ENCODE assay signal across 8 mouse cellular contexts in genomic region chr4:119539031-119539824, GRCm38 (mm10). TPM values are rescaled to one million over a fixed set of nuclear protein-coding genes. Genes with fewer than 3 reads are reported as not detected.
A peak's percentile ranks its signal among the peaks of the same experiment; 100 is the strongest.
DNase-seq lines count a peak whose midpoint lies in the region; ATAC-seq and TF ChIP-seq lines count a peak whose summit lies in the region.

Frg2f1 (minus strand) TSS chr4:119539529.

- ATAC-seq in G1E (ENCODE audit: extremely low read depth, insufficient number of reproducible peaks, low FRiP score, poor library complexity, severe bottlenecking), result peak; percentile 45; the same call in 1 of the 2 replicates
- ATAC-seq in forebrain, embryonic 16.5 days, result peak; percentile 95
- peak; percentile 92 for ATAC-seq in lung, embryonic 14.5 days (ENCODE audit: insufficient read depth)

- no peak for TF ChIP-seq CTCF in G1E (IDR thresholded peaks at IDR 0.05; ENCODE audit: low read depth, low read length)
- TF ChIP-seq CTCF in layer of hippocampus, adult 2 months (conservative IDR thresholded peaks at IDR 0.05), result no peak
- no peak for TF ChIP-seq CTCF in lung, embryonic 14.5 days (IDR thresholded peaks at IDR 0.05; ENCODE audit: low read depth)
- no peak for TF ChIP-seq CTCF in olfactory bulb, adult 2 months (IDR thresholded peaks at IDR 0.05; ENCODE audit: insufficient read depth, low read depth, low read length)
- no peak for TF ChIP-seq CTCF in thymus, adult 2 months (IDR thresholded peaks at IDR 0.05; ENCODE audit: borderline replicate concordance, control insufficient read depth, extremely low read depth, insufficient read depth, low read length, poor library complexity)

- H3K4me2 ChIP-seq in forebrain, embryonic 16.5 days (ENCODE audit: low read length), result peak within 1 kb of the TSS; percentile 58
- H3K4me2 ChIP-seq in lung, embryonic 14.5 days, result peak within 1 kb of the TSS; percentile 84

- peak within 1 kb of the TSS; percentile 96 for H3K27ac ChIP-seq in forebrain, embryonic 16.5 days (ENCODE audit: low read length)
- peak within 1 kb of the TSS; percentile 99 for H3K27ac ChIP-seq in layer of hippocampus, adult 2 months
- H3K27ac ChIP-seq in lung, embryonic 14.5 days (ENCODE audit: low read depth), result peak within 1 kb of the TSS; percentile 98
- H3K27ac ChIP-seq in olfactory bulb, adult 2 months (ENCODE audit: insufficient read depth, low read depth, low read length), result peak within 1 kb of the TSS; percentile 98
- peak within 1 kb of the TSS; percentile 15; the same call in 1 of the 2 replicates for H3K27ac ChIP-seq in thymus, adult 2 months (ENCODE audit: control insufficient read depth, insufficient read depth, low read length)

- H3K9ac ChIP-seq in forebrain, embryonic 16.5 days (replicated peaks; ENCODE audit: low read depth, low read length), result peak within 1 kb of the TSS; percentile 78
- H3K9ac ChIP-seq in lung, embryonic 14.5 days, result peak within 1 kb of the TSS; percentile 96

- peaks cover 17% of the 10 kb centered on the region for H3K4me1 ChIP-seq in G1E (ENCODE audit: insufficient read depth, low read depth, low read length)
- H3K4me1 ChIP-seq in forebrain, embryonic 16.5 days (replicated peaks; ENCODE audit: control insufficient read depth, insufficient read depth, low read length), result peaks cover 15% of the 10 kb centered on the region
- no peaks in the 10 kb centered on the region; the same call in 1 of the 2 replicates for H3K4me1 ChIP-seq in lung, embryonic 14.5 days (ENCODE audit: insufficient read depth)
- H3K4me1 ChIP-seq in olfactory bulb, adult 2 months (ENCODE audit: control insufficient read depth, insufficient read depth, low read length), result no peaks in the 10 kb centered on the region
- H3K4me1 ChIP-seq in thymus, adult 2 months (replicated peaks; ENCODE audit: control insufficient read depth, insufficient read depth, low read length), result peaks cover 9% of the 10 kb centered on the region

- H3K4me3 ChIP-seq in G1E (ENCODE audit: low read depth, low read length), result peak within 1 kb of the TSS; percentile 98
- H3K4me3 ChIP-seq in forebrain, embryonic 16.5 days (replicated peaks; ENCODE audit: low read length), result peak within 1 kb of the TSS; percentile 70
- H3K4me3 ChIP-seq in layer of hippocampus, adult 2 months, result peak within 1 kb of the TSS; percentile 88
- H3K4me3 ChIP-seq in lung, embryonic 14.5 days (ENCODE audit: low read depth, low read length), result peak within 1 kb of the TSS; percentile 94
- peak within 1 kb of the TSS; percentile 100 for H3K4me3 ChIP-seq in olfactory bulb, adult 2 months (ENCODE audit: insufficient read depth, low read depth, low read length)
- peak within 1 kb of the TSS; percentile 86 for H3K4me3 ChIP-seq in thymus, adult 2 months (ENCODE audit: control insufficient read depth, insufficient read depth, low read length)

- 0 out of 2 replicates have a peak, but pooled peaks have one; percentile 31 for TF ChIP-seq POLR2A in olfactory bulb, adult 2 months (IDR thresholded peaks at IDR 0.05; ENCODE audit: insufficient read depth, low read depth, low read length)
- TF ChIP-seq POLR2A in thymus, adult 2 months (IDR thresholded peaks at IDR 0.05; ENCODE audit: control insufficient read depth, extremely low read depth, insufficient read depth, low read length, poor library complexity), result peak; percentile 65; the same call in 1 of the 2 replicates

- H3K27me3 ChIP-seq in G1E (ENCODE audit: insufficient read depth, low read length), result no peaks in the 10 kb centered on the region
- H3K27me3 ChIP-seq in forebrain, embryonic 16.5 days (replicated peaks; ENCODE audit: control insufficient read depth, insufficient read depth, low read length), result no peaks in the 10 kb centered on the region
- H3K27me3 ChIP-seq in lung, embryonic 14.5 days (ENCODE audit: insufficient read depth, low read length), result no peaks in the 10 kb centered on the region
- no peaks in the 10 kb centered on the region for H3K27me3 ChIP-seq in thymus, adult 2 months (ENCODE audit: control insufficient read depth, insufficient read depth, low read length)

- peaks cover 2% of the 10 kb centered on the region for H3K36me3 ChIP-seq in G1E (replicated peaks)
- H3K36me3 ChIP-seq in forebrain, embryonic 16.5 days (ENCODE audit: control insufficient read depth, insufficient read depth), result no peaks in the 10 kb centered on the region
- H3K36me3 ChIP-seq in lung, embryonic 14.5 days (ENCODE audit: insufficient read depth), result no peaks in the 10 kb centered on the region
- no peaks in the 10 kb centered on the region for H3K36me3 ChIP-seq in thymus, adult 2 months (ENCODE audit: control insufficient read depth, insufficient read depth, low read length)

- intact Hi-C loops in heart, postnatal 36 days (cut with DNase I), result loop anchor here (5.0 to 10.0 kb wide), 6 partner anchors 83 to 917 kb away; partner anchors contain the start of genes AU022252, Cfap57, Ebna1bp2 and P3h1

- under 1% methylated on average over 75 of the region's 85 CpGs for WGBS in forebrain, embryonic 16.5 days
- under 1% methylated on average over 74 of the region's 85 CpGs for WGBS in lung, embryonic 14.5 days
- WGBS in olfactory bulb, adult 2 months, result under 1% methylated on average over 85 of the region's 85 CpGs
- WGBS in thymus, adult 2 months, result under 1% methylated on average over 85 of the region's 85 CpGs

- no peaks in the 10 kb centered on the region for H3K9me3 ChIP-seq in G1E (replicated peaks)
- H3K9me3 ChIP-seq in forebrain, embryonic 16.5 days (ENCODE audit: control insufficient read depth, low read length), result no peaks in the 10 kb centered on the region
- H3K9me3 ChIP-seq in lung, embryonic 14.5 days (ENCODE audit: low read depth, low read length), result no peaks in the 10 kb centered on the region

- peak; percentile 87 for DNase-seq in G1E (ENCODE audit: low spot score)
- peak; percentile 89 to 95 for DNase-seq in cerebellum, adult 18-20 months
- DNase-seq in heart, postnatal 36 days, result peak; percentile 96 to 97
- peak; percentile 93 to 94 for DNase-seq in layer of hippocampus, adult 2 months (ENCODE audit: low spot score in 2 of 2)
- peak; percentile 96 for DNase-seq in lung, embryonic 14.5 days
- DNase-seq in thymus, adult 2 months, result peak; percentile 92

RNA-seq across cellular contexts. Expression of gene Frg2f1, which starts in this region (rescaled TPM):
- total RNA-seq in G1E (2014; fragmentation: Nextera tagmentation), result 1.6 and 4.2 TPM in 2 replicates
- 1.9 and 3.4 TPM in 2 replicates for total RNA-seq in G1E (2017)
- polyA plus RNA-seq in G1E (2012), result 5.3 and 8.9 TPM in 2 replicates
- polyA plus RNA-seq in forebrain, embryonic 16.5 days (2015; fragmentation: Nextera tagmentation; extraction: Ambion mirVana), result 5.3 and 8.6 TPM in 2 replicates
- 1 to 10 TPM; 4.7 to 5.1 TPM for total RNA-seq in heart, postnatal 36 days (2021)
- 10 to 100 TPM; 25.5 to 25.7 TPM for total RNA-seq in layer of hippocampus, adult 2 months (2021)
- 3.6 and 3.9 TPM in 2 replicates for polyA plus RNA-seq in lung, embryonic 14.5 days (2014; fragmentation: Nextera tagmentation; extraction: Ambion mirVana)
- polyA plus RNA-seq in olfactory bulb, adult 2 months (2012; ENCODE audit: insufficient read depth, insufficient read length, low replicate concordance, missing spikeins), result not detected in 2 replicates
- polyA plus RNA-seq in thymus, adult 2 months (2012; rRNA removed), result 4.4 and 7.1 TPM in 2 replicates

Comparison
In these comparisons a context has a peak if more than half of its experiments do, and no peak if none do; other contexts are left out.
1. Peak in every context shown above with its lines: DNase-seq, ATAC-seq, H3K4me3 ChIP-seq and H3K27ac ChIP-seq.
2. RNA of gene Frg2f1 (total RNA-seq): 25.5 to 25.7 TPM in layer of hippocampus, adult 2 months; 4.7 to 5.1 TPM in heart, postnatal 36 days and 1.6 to 4.2 TPM in G1E; every median in the first group is over 4 times any median in the second.
3. ATAC-seq: peak in every context shown above with its lines; median percentile 95 in forebrain, embryonic 16.5 days; 92 in lung, embryonic 14.5 days; 45 in G1E.
4. H3K27ac ChIP-seq: peak in every context shown above with its lines; median percentile 99 in layer of hippocampus, adult 2 months; 98 in lung, embryonic 14.5 days; 98 in olfactory bulb, adult 2 months; 96 in forebrain, embryonic 16.5 days; 15 in thymus, adult 2 months.